Mouse (Mus musculus): ENCODE data around the gene Gnat1.

The Gnat1 gene

GRCm38 (mm10) chr9:107633091-107633660, 46.3 kb downstream of the Gnat1 start:
- ChIA-PET CTCF (interaction anchor here in 2 of 4 experiments (1.1 to 5.2 kb wide), 3 partner anchors 12 to 44 kb away, joined by 3 to 51 read pairs (median 16); no protein-coding TSS in a partner anchor), POLR2A (interaction anchor here in 2 of 4 experiments (0.5 to 4.3 kb wide), 8 partner anchors 11 to 641 kb away, joined by 3 to 55 read pairs (median 3); no protein-coding TSS in a partner anchor)

- ChIA-PET POLR2A (interaction anchor here in 2 of 4 experiments (0.6 to 1.2 kb wide), 6 partner anchors 9 to 58 kb away, joined by 3 to 5 read pairs (median 3); no protein-coding TSS in a partner anchor), CTCF (interaction anchor here in 2 of 4 experiments (1.1 to 5.2 kb wide), 2 partner anchors 13 to 20 kb away, joined by 3 to 51 read pairs; no protein-coding TSS in a partner anchor)
Measured at GRCm38 (mm10) chr9:107632478-107632877, 47.0 kb downstream of the Gnat1 start.

GRCm38 (mm10) chr9:107631861-107632260, 47.7 kb downstream of the Gnat1 start:
- ChIA-PET POLR2A (interaction anchor here in 2 of 4 experiments (0.9 to 2.3 kb wide), 6 partner anchors 10 to 95 kb away, joined by 3 to 11 read pairs (median 4); no protein-coding TSS in a partner anchor), CTCF (interaction anchor here in 3 of 4 experiments (2.1 to 5.2 kb wide), 3 partner anchors 13 to 45 kb away, joined by 15 to 51 read pairs (median 32); no protein-coding TSS in a partner anchor)

GRCm38 (mm10) chr9:107631311-107631826, 48.1 kb downstream of the Gnat1 start:
- ChIA-PET POLR2A (interaction anchor here in 3 of 4 experiments (0.6 to 3.2 kb wide), 25 partner anchors 9 to 740 kb away, joined by 3 to 53 read pairs (median 7); partner anchors contain the start of genes Hyal3 (in 2 of the 3), Ifrd2 (in 1 of the 3), Manf (in 1 of the 3) and Naa80 (in 1 of the 3)), CTCF (interaction anchor here (1.1 to 7.9 kb wide), 13 partner anchors 12 to 257 kb away, joined by 3 to 161 read pairs (median 8); partner anchors contain the start of gene Sema3b (in 1 of the 4))

- ChIA-PET CTCF (interaction anchor here (0.5 to 7.9 kb wide), 45 partner anchors 10 to 1190 kb away, joined by 3 to 161 read pairs (median 5); partner anchors contain the start of genes Tmem115 (in 2 of the 4), Cyb561d2 (in 1 of the 4), Hyal1 (in 1 of the 4) and Ifrd2 (in 1 of the 4)), POLR2A (interaction anchor here (0.6 to 3.2 kb wide), 72 partner anchors 8 to 900 kb away, joined by 3 to 53 read pairs (median 5); partner anchors contain the start of genes Ifrd2 (in 3 of the 4), Hyal1 (in 2 of the 4), Hyal3 (in 2 of the 4) and Tmem115 (in 2 of the 4))
Measured at GRCm38 (mm10) chr9:107630576-107630975, 48.9 kb downstream of the Gnat1 start.

GRCm38 (mm10) chr9:107629901-107630425, 49.5 kb downstream of the Gnat1 start:
- ChIA-PET POLR2A (interaction anchor here (0.7 to 3.2 kb wide), 64 partner anchors 7 to 738 kb away, joined by 3 to 53 read pairs (median 5); partner anchors contain the start of genes Hyal1 (in 3 of the 4), Ifrd2 (in 3 of the 4), Hyal3 (in 2 of the 4) and Amigo3 (in 1 of the 4)), CTCF (interaction anchor here (0.5 to 7.9 kb wide), 37 partner anchors 11 to 350 kb away, joined by 3 to 161 read pairs (median 5); partner anchors contain the start of genes Tmem115 (in 2 of the 4), Cyb561d2 (in 1 of the 4), Hyal1 (in 1 of the 4) and Ifrd2 (in 1 of the 4))

- ChIA-PET POLR2A (interaction anchor here (0.7 to 3.2 kb wide), 29 partner anchors 9 to 1018 kb away, joined by 3 to 53 read pairs (median 6); partner anchors contain the start of genes Ifrd2 (in 2 of the 4), Hyal1 (in 1 of the 4), Hyal3 (in 1 of the 4) and Naa80 (in 1 of the 4)), CTCF (interaction anchor here (1.0 to 7.9 kb wide), 12 partner anchors 11 to 48 kb away, joined by 3 to 161 read pairs (median 12); partner anchors contain the start of gene Sema3b (in 1 of the 4))
Measured at GRCm38 (mm10) chr9:107629411-107629730, 50.1 kb downstream of the Gnat1 start.

- CTCF ChIA-PET = interaction anchor here (0.6 to 7.9 kb wide), 12 partner anchors 11 to 1272 kb away, joined by 3 to 161 read pairs (median 12); partner anchors contain the start of gene Sema3b (in 1 of the 4)
- POLR2A ChIA-PET = interaction anchor here (0.5 to 3.2 kb wide), 21 partner anchors 12 to 1364 kb away, joined by 3 to 53 read pairs (median 4); partner anchors contain the start of genes Ifrd2 (in 2 of the 4), Hyal3 (in 1 of the 4) and Naa80 (in 1 of the 4)
Measured at GRCm38 (mm10) chr9:107628721-107629410, 50.6 kb downstream of the Gnat1 start.

- ChIA-PET CTCF (interaction anchor here (0.5 to 7.9 kb wide), 53 partner anchors 8 to 467 kb away, joined by 3 to 161 read pairs (median 6); partner anchors contain the start of genes Gnai2 (in 3 of the 4), Hyal1 (in 2 of the 4), Ifrd2 (in 2 of the 4) and Apeh (in 1 of the 4)), POLR2A (interaction anchor here (0.6 to 5.0 kb wide), 30 partner anchors 8 to 689 kb away, joined by 3 to 93 read pairs (median 5); partner anchors contain the start of genes Gnai2 (in 3 of the 4), Cyb561d2 (in 1 of the 4), Gmppb (in 1 of the 4) and Hyal1 (in 1 of the 4))
Measured at GRCm38 (mm10) chr9:107627387-107628255, 51.9 kb downstream of the Gnat1 start.

- ChIA-PET CTCF (interaction anchor here (0.5 to 7.9 kb wide), 75 partner anchors 9 to 1181 kb away, joined by 3 to 161 read pairs (median 5); partner anchors contain the start of genes Gnai2 (in 3 of the 4), Hyal1 (in 2 of the 4), Ifrd2 (in 2 of the 4) and 6430571L13Rik (in 1 of the 4)), POLR2A (interaction anchor here (0.6 to 5.0 kb wide), 46 partner anchors 9 to 422 kb away, joined by 3 to 93 read pairs (median 4); partner anchors contain the start of genes Gnai2 (in 3 of the 4), Cyb561d2 (in 1 of the 4), Gmppb (in 1 of the 4) and Hyal1 (in 1 of the 4))
Measured at GRCm38 (mm10) chr9:107626844-107627277, 52.7 kb downstream of the Gnat1 start.

GRCm38 (mm10) chr9:107626158-107626843, 53.2 kb downstream of the Gnat1 start:
- POLR2A ChIA-PET = interaction anchor here (0.6 to 5.0 kb wide), 49 partner anchors 9 to 423 kb away, joined by 3 to 93 read pairs (median 4); partner anchors contain the start of genes Gnai2 (in 3 of the 4), Hyal3 (in 2 of the 4), Cyb561d2 (in 1 of the 4) and Gmppb (in 1 of the 4)

GRCm38 (mm10) chr9:107625351-107626128, 54.0 kb downstream of the Gnat1 start:
- ChIA-PET POLR2A (interaction anchor here (0.6 to 5.0 kb wide), 31 partner anchors 8 to 376 kb away, joined by 3 to 93 read pairs (median 5); partner anchors contain the start of genes Gnai2 (in 3 of the 4), Hyal1 (in 2 of the 4), Hyal3 (in 2 of the 4) and Ifrd2 (in 1 of the 4)), CTCF (interaction anchor here (0.5 to 7.9 kb wide), 55 partner anchors 8 to 442 kb away, joined by 3 to 161 read pairs (median 5); partner anchors contain the start of genes Gnai2 (in 3 of the 4), Ifrd2 (in 2 of the 4), 6430571L13Rik (in 1 of the 4) and Hyal1 (in 1 of the 4))

More at GRCm38 (mm10) chr9:107626158-107626843, 53.2 kb downstream of the Gnat1 start:
- CTCF ChIA-PET = interaction anchor here (0.5 to 7.9 kb wide), 84 partner anchors 8 to 1181 kb away, joined by 3 to 161 read pairs (median 5); partner anchors contain the start of genes Gnai2 (in 3 of the 4), Hyal1 (in 2 of the 4), Ifrd2 (in 2 of the 4) and 6430571L13Rik (in 1 of the 4)

- ChIA-PET CTCF (interaction anchor here (0.6 to 7.9 kb wide), 27 partner anchors 7 to 83 kb away, joined by 3 to 161 read pairs (median 5); partner anchors contain the start of genes Gnai2 (in 3 of the 4), Ifrd2 (in 1 of the 4), Sema3b (in 1 of the 4) and Zmynd10 (in 1 of the 4)), POLR2A (interaction anchor here in 3 of 4 experiments (1.0 to 5.0 kb wide), 21 partner anchors 9 to 377 kb away, joined by 3 to 93 read pairs (median 6); partner anchors contain the start of genes Gnai2 (in 2 of the 3), Hyal1 (in 2 of the 3), Hyal3 (in 1 of the 3) and Naa80 (in 1 of the 3))
Measured at GRCm38 (mm10) chr9:107624951-107625350, 54.6 kb downstream of the Gnat1 start.

Data from embryonic stem cell, embryonic (primary cell).